Mouse (Mus musculus): Measurements from ENCODE around the gene Entpd5.
"Not testable (repeated sequence)": the region's sequence is repeated elsewhere in the genome, so short reads cannot be mapped to it uniquely, and the experiment has no call there.

Entpd5 gene

GRCm38 (mm10) chr12:84399663-84400062 lies 9.2 kb downstream of the Entpd5 start:
- in situ Hi-C loops (cut with MboI, MseI): no loop called here

- in situ Hi-C loops (cut with MboI, MseI): no loop called here
These were observed 9.7 kb downstream of the Entpd5 start for GRCm38 (mm10) chr12:84399135-84399534.

GRCm38 (mm10) chr12:84398629-84399028 lies 10.2 kb downstream of the Entpd5 start:
- in situ Hi-C loops (cut with MboI, MseI): no loop called here

GRCm38 (mm10) chr12:84397685-84398084 lies 11.1 kb downstream of the Entpd5 start:
- in situ Hi-C loops (cut with MboI, MseI): no loop called here

GRCm38 (mm10) chr12:84396947-84397679 lies 11.7 kb downstream of the Entpd5 start:
- in situ Hi-C loops (cut with MboI, MseI): no loop called here

- in situ Hi-C loops (cut with MboI, MseI): no loop called here
These were observed 15.0 kb downstream of the Entpd5 start for GRCm38 (mm10) chr12:84393847-84394246.

- in situ Hi-C loops (cut with MboI, MseI): no loop called here
These were observed 16.1 kb downstream of the Entpd5 start for GRCm38 (mm10) chr12:84392681-84393080.

GRCm38 (mm10) chr12:84390336-84390735 lies 18.5 kb downstream of the Entpd5 start:
- in situ Hi-C loops (cut with MboI, MseI): no loop called here

GRCm38 (mm10) chr12:84388774-84389400 lies 19.9 kb downstream of the Entpd5 start:
- in situ Hi-C loops (cut with MboI, MseI): no loop called here

GRCm38 (mm10) chr12:84388097-84388496 lies 20.7 kb downstream of the Entpd5 start:
- in situ Hi-C loops (cut with MboI, MseI): no loop called here

GRCm38 (mm10) chr12:84385408-84385807 lies 23.4 kb downstream of the Entpd5 start:
- in situ Hi-C loops (cut with MboI, MseI): no loop called here

- in situ Hi-C loops (cut with MboI, MseI): no loop called here
These were observed 24.2 kb downstream of the Entpd5 start for GRCm38 (mm10) chr12:84384644-84385081.

- in situ Hi-C loops (cut with MboI, MseI): no loop called here
These were observed 26.5 kb downstream of the Entpd5 start for GRCm38 (mm10) chr12:84382369-84382768.

GRCm38 (mm10) chr12:84373831-84374481 lies 34.9 kb downstream of the Entpd5 start:
- in situ Hi-C loops (cut with MboI, MseI): no loop called here

GRCm38 (mm10) chr12:84371647-84372046 lies 37.2 kb downstream of the Entpd5 start:
- in situ Hi-C loops (cut with MboI, MseI): no loop called here

- in situ Hi-C loops (cut with MboI, MseI): no loop called here
These were observed 41.9 kb downstream of the Entpd5 start for GRCm38 (mm10) chr12:84366971-84367370.

GRCm38 (mm10) chr12:84365137-84365536 lies 43.7 kb downstream of the Entpd5 start:
- in situ Hi-C loops (cut with MboI, MseI): no loop called here

GRCm38 (mm10) chr12:84364291-84364690 lies 44.5 kb downstream of the Entpd5 start:
- in situ Hi-C loops (cut with MboI, MseI): no loop called here

- in situ Hi-C loops (cut with MboI, MseI): no loop called here
These were observed 46.0 kb downstream of the Entpd5 start for GRCm38 (mm10) chr12:84362872-84363271.

GRCm38 (mm10) chr12:84361555-84362489 lies 47.0 kb downstream of the Entpd5 start, which contains the start of the genes Coq6 and Fam161b:
TSS of gene Coq6 (plus strand) at chr12:84361657.
TSS of gene Fam161b (minus strand) at chr12:84361833.
- in situ Hi-C loops (cut with MboI, MseI): no loop called here

GRCm38 (mm10) chr12:84358699-84359098 lies 50.1 kb downstream of the Entpd5 start:
- in situ Hi-C loops (cut with MboI, MseI): not testable (repeated sequence)

Data from regulatory T cell (primary cell).